Mouse (Mus musculus) gastrocnemius, postnatal 25 days (tissue): ENCODE results near the gene Dmd. TPM values are rescaled to one million over a fixed set of nuclear protein-coding genes. Genes with fewer than 3 reads are reported as not detected.
A peak's percentile ranks its signal among the peaks of the same experiment; 100 is the strongest.

Source experiments
- DNase-seq: peaks from one replicate; pipeline ENCODE4 v3.0.0; 2022
- total RNA-seq, 2 experiments: library from RNA; stranded (reverse); gene quantifications; 1 replicate in 1 of 2; 2 replicates in 1 of 2; pipeline ENCODE4 v1.2.3; 2021

The Dmd gene
- total RNA-seq, 2 experiments from 2014 or later = 98.1 to 101 TPM

DNA sequence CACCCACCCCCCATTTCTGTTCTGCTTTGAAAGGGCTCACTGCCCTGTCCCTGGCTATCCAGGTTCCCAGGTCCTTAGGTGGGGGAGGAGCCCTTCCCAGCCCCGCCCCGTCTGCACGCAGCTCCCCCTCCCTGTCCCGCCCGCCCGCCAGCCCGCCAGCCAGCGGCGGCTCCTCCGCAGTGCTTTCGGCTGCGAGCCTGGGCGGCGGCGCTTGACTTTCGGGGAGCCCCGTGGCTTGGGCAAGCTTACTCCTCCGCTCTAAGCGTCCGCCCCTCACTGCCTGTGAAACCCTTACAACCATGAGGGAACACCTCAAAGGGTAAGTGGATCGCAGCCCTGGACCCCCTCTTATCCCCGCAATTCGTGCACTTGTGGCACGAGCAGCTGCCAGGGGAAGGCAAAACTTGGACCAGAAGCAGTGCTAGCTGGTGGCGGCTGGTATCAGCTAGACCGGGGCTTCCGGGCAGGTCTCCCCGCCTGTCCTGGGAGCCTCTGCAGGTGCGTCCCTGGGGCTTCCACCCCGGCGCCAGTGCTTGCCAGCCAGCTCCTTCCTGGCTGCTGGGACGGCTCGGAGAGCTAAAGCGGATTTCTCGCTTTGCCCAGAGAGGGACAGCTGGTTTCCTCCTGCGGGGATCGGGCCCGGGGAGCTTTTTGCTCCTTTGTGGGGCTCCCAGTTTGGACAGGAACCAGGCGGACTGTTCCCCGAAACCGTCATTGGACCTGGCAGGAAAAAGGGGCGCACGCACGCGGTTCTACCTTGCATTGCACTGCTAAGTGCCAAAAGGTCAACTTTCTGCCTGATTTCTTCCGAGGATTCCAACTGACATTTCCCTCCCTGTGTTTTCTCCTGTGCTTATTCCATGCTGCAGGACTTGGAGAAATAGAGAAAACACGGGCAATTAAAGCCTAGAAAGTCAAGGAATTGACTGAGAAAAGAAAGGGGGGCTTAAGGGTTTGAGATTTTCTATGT lies 2099.8 kb downstream of the Dmd start:
- DNase-seq = peak; percentile 50

DNA sequence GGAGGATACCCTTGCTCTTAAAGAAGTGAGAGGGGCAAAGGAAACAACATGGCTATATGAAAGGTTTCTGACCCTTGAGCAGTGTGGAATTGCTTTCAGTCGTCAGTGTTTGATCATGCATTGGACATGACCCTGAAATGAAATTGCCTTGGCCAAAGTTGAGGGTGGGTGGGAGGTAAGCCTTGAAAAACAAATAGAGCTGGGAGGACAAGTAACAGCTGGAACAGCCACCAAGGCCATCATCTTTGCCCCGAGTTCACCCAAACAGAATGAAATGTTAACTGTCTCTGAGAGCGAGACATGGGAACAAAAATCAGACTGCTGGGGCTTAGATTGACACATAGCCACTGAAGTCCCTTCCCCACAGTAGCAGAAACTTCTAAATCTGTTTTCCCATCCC lies 2100.9 kb downstream of the Dmd start:
- DNase-seq = no peak

DNA sequence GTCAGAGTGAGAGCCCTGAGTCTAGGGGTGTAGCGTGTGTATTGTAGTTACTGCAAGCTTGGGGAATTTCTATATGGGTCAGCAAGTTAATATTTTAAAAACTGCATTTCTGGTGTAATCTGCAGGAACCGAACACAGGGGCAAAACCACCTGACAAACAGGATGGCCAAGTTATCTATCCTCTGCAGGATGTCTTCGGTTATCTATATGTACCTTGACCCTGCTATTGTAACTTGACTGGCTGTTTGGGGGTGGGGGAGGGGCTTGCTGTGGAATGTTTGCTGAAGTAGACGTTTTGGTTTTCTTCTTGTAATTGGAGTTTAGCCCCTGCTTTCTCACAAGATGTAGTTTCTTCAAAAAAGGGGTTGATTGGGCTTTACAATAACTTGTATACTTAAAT lies 2124.9 kb downstream of the Dmd start:
- DNase-seq = no peak

DNA sequence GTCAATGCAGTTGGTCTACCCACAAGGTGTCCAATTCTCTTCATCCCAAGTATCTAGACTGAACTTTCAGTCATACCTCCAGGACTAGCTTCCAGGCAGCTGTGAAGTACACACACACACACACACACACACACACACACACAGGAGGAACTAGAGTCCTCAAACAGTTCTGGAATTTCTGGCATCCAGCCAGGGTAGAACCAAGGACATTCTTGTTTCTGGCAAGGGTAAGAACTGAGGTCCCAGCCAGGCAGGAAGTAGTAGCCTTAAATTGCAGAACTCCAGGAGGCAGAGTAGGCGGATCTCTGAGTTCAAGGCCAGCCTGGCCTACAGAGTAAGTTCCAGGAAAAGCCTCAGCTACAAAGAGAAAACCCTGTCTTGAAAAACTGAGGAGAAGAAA lies 2128.2 kb downstream of the Dmd start:
- DNase-seq = no peak

DNA sequence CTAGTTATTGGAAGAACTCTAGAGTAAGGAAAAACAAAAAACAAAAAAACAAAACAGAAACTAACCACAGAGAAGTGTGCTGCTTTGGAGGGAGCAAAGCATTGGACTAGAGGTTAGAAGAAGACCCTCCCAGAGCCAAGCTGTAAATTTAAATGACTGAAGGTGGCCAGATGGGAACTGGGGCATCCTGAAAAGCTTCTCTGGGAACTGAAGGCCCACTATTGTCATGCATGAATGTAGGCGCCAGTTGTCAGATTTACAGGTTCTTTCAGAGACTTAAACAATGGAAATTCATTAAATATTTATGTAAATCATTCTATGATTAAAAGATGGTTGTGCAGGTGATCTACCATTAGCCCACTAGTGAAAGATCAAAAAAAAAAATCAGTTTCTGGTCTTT lies 2128.9 kb downstream of the Dmd start:
- no peak for DNase-seq

DNA sequence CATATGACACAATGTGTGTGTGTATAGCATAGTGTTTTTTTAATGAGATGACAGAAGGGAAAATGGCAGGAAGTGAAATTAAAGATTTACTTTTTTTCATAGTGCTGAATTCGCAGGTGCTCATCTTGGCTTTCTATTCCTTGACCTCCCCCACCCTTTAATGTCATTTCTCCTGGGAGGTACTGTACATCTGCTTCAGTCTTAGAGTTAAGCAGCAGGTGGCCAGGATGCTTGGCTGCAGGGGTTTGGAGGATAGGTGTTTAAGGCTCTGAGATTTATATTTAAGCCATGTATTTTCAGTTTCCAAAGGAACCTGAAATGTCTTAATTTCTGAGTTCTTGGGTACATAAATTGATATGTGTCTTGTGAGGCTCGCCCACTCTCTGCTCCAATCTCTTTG lies 2130.5 kb downstream of the Dmd start:
- DNase-seq = no peak

DNA sequence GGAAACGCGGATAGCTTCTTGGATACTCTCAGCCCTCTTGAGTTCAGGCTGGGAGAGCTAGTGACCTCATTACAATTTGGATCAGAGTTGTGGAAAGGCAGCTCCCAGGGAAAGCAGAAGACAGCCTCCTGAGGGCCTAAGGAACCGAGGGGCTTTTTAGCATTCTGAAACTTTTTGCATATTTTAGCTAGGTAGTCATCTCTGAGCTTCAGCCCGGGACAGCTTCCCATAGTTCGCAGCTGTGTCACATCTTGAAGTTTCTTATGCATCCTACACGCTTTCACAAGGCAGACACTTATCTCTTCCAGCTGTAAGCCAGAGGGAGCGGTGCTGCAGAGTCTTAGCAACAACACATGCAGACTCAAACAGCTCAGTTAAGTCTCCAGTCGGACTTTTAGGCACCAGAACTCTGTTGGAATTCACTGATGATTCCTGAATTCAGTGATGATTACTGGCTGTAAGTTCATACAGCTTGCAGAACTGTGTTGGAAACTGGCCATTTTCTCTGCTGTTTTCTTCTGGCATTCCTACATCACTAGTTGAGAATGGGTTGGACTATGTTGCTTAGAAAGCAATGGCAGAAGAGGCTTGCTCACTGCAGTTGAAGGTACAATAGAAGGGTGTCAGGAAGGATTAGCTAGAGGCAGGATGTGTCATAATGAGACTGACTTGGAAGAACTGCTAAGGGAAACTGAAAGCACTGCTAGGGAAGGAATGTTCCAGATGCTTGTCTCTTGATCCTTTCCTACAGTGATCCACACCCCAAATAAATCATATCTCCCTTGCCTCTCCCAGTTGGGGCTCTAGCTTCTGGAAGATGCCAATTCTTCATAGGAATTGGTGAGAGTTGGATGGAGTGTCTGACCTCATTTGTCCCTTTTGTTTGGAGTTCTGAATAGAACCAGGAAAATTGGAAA lies 2135.8 kb downstream of the Dmd start:
- DNase-seq = peak; percentile 21

DNA sequence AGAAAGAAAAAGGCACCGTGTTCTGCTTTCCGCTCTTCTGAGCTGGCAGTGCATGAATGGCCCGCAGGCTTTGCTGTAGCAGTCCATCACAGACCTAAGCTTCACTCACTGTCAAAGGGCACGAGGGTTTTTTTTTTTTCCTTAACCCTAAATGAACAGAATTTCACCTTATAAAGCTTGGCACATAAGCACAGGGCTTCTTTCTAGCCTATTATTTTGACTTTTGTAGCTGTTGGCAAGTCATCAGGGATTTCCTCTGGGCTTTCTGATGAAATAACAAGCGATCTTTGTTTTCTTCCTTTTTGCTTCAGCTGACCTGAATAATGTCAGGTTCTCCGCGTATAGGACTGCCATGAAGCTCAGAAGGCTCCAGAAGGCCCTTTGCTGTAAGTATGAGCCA lies 2140.8 kb downstream of the Dmd start:
- DNase-seq = no peak

DNA sequence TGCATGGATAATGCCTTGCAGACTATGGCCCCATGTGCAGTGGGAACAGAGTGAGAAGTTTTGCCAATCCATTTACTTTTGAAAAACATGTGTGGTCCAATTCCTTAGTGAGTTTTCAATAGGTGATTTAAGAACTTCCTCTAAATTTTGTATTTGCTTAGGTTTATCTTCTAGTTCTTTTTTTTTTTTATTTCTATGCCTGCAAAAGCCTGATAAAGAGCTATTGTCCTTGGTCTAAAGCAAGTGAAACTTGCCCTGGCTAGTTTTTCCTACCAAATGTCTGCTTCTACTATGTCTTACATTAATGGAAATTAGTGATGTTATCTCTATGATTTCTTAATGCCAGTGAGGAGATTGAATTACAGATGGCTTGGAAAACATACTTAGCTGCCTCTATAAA lies 2144.7 kb downstream of the Dmd start:
- DNase-seq = no peak

DNA sequence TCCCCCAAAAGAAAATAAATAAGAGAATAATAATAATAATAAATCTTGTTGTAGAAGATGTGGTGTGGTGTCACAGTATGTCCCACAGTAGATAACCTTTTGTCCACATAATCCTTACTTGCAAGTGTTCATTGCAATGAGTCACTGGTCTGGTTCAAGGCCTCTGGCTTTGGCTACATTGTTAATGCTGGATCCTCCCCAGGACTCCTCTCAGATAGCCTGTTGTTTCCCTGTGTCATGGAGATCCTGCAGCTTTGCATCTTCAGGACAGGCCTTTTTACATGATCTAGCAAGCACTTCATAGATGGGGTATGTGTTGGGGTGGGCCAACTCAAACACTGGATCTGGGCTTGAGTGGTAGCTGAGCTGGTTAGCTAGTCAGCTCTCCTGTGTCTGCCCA lies 2150.0 kb downstream of the Dmd start:
- no peak for DNase-seq

DNA sequence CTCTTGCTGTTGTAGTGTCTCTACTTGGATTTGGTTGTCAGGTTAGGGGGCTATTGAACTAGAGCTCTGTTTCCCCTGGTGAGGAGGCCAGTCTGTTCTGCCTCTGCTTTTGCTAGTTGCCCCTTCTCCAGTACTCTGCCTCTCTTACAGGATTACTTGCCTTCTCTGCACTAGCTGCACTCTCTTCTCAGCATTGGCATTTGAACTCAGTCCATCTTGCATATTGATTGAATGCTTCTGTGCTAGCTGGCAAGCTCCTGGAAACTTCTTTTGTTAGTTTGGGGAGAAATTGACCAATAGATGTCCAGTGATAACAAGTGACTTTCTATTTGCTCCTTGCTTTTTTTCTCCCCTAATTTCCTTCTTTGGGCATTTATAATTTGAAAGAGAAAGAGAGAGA lies 2163.7 kb downstream of the Dmd start:
- DNase-seq = no peak

DNA sequence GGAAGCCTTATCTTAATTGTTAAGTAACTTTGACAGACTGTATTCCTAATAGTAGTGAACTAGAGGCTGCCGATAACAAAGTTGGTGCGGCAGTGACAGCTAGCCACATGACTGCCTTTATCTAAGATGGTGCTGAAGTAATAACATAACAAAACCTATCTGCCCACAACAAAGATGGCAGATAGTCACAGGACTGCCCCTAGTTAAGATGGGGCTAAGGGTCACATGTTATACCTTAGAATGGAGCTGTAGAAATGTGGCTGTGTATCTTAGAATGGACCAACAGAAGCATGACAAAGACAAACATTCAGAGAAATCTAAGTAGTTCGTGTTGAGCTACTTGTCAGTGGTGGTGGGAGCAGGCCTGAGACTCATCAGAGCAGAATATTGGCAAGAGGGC lies 2184.0 kb downstream of the Dmd start:
- DNase-seq = no peak

DNA sequence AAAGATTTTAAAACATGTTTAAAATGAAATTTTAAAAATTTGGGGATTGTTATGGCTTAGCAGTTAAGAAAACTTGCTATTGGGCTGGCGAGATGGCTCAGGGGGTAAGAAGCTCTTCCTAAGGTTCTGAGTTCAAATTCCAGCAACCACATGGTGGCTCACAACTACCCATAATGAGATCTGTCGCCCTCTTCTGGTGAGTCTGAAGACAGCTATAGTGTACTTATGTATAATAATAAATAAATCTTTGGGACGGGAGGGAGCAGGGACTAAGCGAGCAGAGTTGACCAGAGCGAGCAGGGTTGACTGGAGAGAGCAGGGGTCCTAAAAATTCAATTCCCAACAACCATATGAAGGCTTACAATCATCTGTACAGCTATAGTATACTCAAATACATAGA lies 2188.6 kb downstream of the Dmd start:
- no peak for DNase-seq

DNA sequence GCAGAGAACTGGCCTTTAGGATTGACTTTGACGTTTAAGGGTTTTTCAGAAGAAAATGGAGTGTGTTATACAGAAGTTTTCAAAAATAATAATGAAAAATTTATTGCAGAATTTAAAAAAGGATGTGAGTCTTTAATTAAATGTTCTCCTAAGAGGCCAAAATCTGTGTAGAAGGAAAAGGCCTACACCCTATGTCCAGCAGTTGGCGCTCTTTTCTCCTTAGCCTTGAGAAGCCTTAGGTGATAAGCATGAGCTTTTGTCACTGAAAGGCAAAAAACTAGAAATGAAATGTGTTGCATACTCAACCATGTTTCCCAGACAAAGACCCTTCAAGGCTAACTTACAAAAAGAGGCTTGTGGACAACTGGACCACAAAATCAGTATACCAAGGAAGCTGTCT lies 2222.6 kb downstream of the Dmd start:
- DNase-seq = no peak

DNA sequence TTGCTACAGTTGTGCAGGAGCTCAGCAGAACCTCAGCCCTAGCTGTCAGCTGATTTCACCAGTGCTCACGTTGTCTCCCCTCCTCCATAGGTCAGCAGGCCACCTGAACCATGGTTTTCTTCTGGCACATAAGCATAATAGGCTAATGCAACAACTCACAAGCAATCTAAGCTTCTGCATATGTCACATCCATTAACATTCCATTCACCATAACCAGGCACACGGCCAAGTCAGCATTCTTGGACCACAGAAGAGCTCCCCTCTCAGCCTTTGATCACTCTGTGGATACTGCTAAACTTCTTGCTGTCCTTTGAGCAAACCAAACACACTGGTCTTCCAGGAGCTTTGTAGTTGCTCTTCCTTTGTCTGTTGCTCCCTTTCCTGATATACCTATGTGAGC lies 2238.9 kb downstream of the Dmd start:
- no peak for DNase-seq

DNA sequence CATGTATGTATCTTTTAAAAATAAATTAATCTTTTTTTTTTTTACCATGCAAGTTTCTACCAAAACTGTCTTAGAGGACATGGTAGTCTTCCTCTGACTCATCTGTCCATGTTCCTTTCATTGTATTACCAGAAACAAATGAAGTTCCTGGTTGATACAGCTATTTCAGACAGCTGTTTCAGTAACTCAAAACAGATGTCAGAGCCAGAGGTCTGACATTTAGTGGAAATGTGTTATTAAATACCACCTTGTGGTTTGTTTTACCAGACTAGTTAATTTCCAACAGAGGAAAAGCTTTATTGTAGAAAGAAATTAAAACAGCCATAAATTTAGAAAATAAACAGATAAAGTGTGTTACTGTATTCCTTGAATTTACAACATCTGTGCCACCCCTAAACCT lies 2245.2 kb downstream of the Dmd start:
- DNase-seq = no peak

DNA sequence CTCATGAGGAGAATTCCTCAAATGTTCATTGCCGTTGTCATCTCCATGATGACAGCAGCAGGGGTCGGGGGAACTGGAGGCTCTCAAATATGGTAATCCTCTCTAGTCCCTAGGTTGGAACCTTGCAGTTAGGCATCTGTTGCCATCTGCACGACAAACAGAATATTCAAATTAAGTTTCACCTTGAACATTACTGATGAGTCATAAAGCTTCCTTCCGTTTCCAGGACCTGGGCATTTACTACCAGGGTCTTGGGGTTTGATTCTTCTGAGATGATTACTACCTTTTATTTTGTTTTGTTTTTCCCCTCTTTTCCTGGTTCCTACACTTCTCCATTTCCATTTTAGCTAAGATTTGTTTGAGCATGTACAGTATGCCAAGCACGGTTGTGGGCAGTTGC lies 2249.0 kb downstream of the Dmd start:
- DNase-seq = no peak

DNA sequence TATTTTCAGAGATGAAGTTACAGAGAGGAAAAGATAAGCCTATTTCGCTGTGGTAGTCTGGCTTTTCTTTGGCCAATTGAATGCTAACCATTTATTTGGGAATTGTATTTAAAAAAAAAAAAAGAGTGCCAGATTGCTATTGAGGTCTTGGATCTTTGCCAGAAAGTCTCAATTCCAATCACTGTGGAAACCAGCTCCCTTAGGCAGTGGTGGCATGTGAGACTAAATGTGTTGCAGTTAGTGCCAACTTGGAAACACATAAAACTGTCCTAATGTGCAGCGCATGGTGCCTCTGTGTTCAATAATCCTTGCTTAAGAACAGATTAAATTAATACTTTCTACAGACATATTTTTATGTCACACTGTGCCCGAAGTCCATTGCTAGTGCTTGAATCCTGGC lies 2250.7 kb downstream of the Dmd start:
- DNase-seq = no peak

DNA sequence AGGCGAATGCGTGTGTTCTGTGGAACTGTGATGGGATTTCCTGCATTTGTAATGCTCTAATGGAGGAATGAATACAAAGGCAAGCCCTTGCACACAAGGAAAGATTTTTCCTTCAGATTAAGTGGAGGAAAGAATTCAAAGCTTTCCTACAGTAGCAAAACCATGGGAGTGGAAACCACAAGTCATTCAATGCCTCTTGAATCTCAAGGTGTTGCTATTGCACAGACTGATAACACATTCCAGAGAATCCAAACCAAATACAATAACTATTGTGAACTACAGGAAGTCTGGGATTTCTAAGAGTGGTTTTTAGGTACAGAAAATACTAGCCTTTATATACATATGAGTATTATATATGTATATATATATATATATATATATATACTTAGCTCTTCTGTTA lies 2258.3 kb downstream of the Dmd start:
- DNase-seq = no peak

DNA sequence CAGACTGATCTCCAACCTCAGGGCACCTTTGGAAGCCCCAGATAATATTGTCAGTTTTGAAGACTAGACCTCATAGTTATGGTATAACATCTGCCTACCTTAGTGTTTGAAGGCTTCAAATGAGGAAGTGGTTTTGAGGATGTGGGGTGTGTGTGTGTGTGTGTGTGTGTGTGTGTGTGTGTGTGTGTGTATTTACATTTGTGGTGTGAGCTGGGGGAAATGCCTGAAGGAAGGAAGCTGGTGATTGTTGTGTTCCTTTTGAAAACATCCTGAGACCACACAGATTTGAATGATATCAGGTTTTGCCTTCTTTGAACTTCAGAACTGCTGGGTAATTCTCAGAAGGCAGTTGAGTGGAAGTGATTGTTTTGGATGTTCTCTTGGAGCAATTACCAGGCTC lies 2278.2 kb downstream of the Dmd start:
- no peak for DNase-seq

DNA sequence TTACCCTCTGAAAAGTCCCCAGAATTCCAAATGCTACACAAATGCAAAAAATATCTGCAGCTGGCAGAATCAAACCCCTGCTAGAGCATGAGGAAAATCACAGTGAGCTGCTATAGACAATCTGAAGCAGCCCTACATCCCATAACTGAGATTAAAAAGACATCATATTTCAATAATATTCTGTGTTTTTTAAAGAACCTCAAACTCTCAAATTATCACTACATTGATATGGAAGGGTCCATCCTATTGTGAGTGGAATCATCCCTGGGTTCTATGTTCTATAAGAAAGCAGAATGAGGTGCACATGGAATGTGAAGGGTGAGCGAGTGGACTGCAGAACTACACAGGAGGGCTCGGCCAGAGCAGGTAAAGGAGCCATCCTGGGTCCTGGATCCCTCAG lies 2300.7 kb downstream of the Dmd start, which contains the start of gene Fthl17a:
Gene Fthl17a (plus strand): TSS at position 301 of the 400 bp plus-strand sequence.
- no peak for DNase-seq
